Mouse (Mus musculus) CH12.LX (cell line): Measurements from ENCODE around the gene Mettl1. TPM values are rescaled to one million over a fixed set of nuclear protein-coding genes. Genes with fewer than 3 reads are reported as not detected.

Source experiments
- DNase-seq: peaks from one replicate; pipeline ENCODE4 v3.0.0-alpha.2; 2013; ENCODE audit errors: extremely low read depth
- H3K27ac ChIP-seq: 2 replicates; pipeline ENCODE4 v1.5.1; 2012; ENCODE audit warnings: low read depth, mild to moderate bottlenecking, control low read depth, moderate library complexity; ENCODE audit not compliant: insufficient read depth
- H3K27me3 ChIP-seq: replicated peaks from 2 replicates; pipeline ENCODE3; 2012; ENCODE audit warnings: inconsistent platforms
- H3K36me3 ChIP-seq, 2 experiments: replicated peaks in 1 of 2; 2 replicates each; pipeline versions ENCODE3 to v1.6.1; 2012; ENCODE audit warnings: inconsistent platforms in 1 of 2, low read length in 1 of 2, mild to moderate bottlenecking in 1 of 2, mixed read lengths in 1 of 2, moderate library complexity in 1 of 2; ENCODE audit not compliant: control insufficient read depth in 1 of 2, insufficient read depth in 1 of 2
- H3K4me1 ChIP-seq, 2 experiments: 2 replicates each; pipeline ENCODE4 v1.6.1; 2012; ENCODE audit warnings: inconsistent platforms in 1 of 2, moderate library complexity in 1 of 2; ENCODE audit not compliant: insufficient read depth in 2 of 2, control insufficient read depth in 1 of 2
- H3K4me2 ChIP-seq: 2 replicates; pipeline ENCODE4 v1.6.1; 2012; ENCODE audit warnings: low read depth, mild to moderate bottlenecking, control low read depth; ENCODE audit not compliant: poor library complexity, insufficient read depth, severe bottlenecking
- H3K4me3 ChIP-seq, 3 experiments: fragments of 150-350 bp in 1 of 3; sonication (generic) in 1 of 3; replicated peaks in 1 of 3; 2 replicates each; pipeline versions ENCODE3 to v1.5.1; 2011 to 2012; ENCODE audit warnings: low read depth in 2 of 3, low read length in 2 of 3, mild to moderate bottlenecking in 2 of 3, moderate library complexity in 2 of 3, control low read depth in 1 of 3, improper control_type of control experiment in 1 of 3, inconsistent platforms in 1 of 3, mixed read lengths in 1 of 3; ENCODE audit not compliant: poor library complexity in 1 of 3
- H3K79me2 ChIP-seq: replicated peaks from 2 replicates; pipeline ENCODE4 v1.6.1; 2012; ENCODE audit warnings: mild to moderate bottlenecking, moderate library complexity; ENCODE audit not compliant: control insufficient read depth, poor library complexity, insufficient read depth, severe bottlenecking; ENCODE audit errors: extremely low read depth
- H3K9ac ChIP-seq: 2 replicates; pipeline ENCODE4 v1.6.1; 2012; ENCODE audit warnings: low read depth, mild to moderate bottlenecking, control low read depth, moderate library complexity; ENCODE audit not compliant: insufficient read depth
- H3K9me3 ChIP-seq: replicated peaks from 2 replicates; pipeline ENCODE3; 2012; ENCODE audit warnings: low read length, inconsistent platforms, mixed read lengths
- BHLHE40 ChIP-seq: IDR thresholded peaks from 2 replicates; pipeline ENCODE4 v1.6.1; 2011; ENCODE audit warnings: mild to moderate bottlenecking, low read depth, low read length, improper control_type of control experiment
- CHD1 ChIP-seq: IDR thresholded peaks from 2 replicates; pipeline ENCODE4 v1.6.1; 2012; ENCODE audit warnings: low read depth, low read length, improper control_type of control experiment, inconsistent platforms
- CTCF ChIP-seq, 2 experiments: IDR thresholded peaks in 1 of 2; conservative IDR thresholded peaks in 1 of 2; 2 replicates each; pipeline ENCODE4 v1.5.1; 2011 to 2012; ENCODE audit warnings: low read depth in 2 of 2, low read length in 2 of 2, improper control_type of control experiment in 1 of 2, inconsistent platforms in 1 of 2, mild to moderate bottlenecking in 1 of 2, moderate library complexity in 1 of 2
- EP300 ChIP-seq: IDR thresholded peaks from 2 replicates; pipeline ENCODE4 v1.6.1; 2011; ENCODE audit warnings: low read length, improper control_type of control experiment
- IRF4 ChIP-seq: IDR thresholded peaks from 2 replicates; pipeline ENCODE4 v1.6.1; 2014; ENCODE audit warnings: low read depth, mild to moderate bottlenecking, inconsistent platforms, low read length, improper control_type of control experiment
- JUN ChIP-seq: IDR thresholded peaks from 2 replicates; pipeline ENCODE4 v1.6.1; 2011; ENCODE audit warnings: low read depth, mild to moderate bottlenecking, low read length, improper control_type of control experiment, moderate library complexity; ENCODE audit not compliant: insufficient read depth
- MAFK ChIP-seq: IDR thresholded peaks from 2 replicates; pipeline ENCODE4 v1.6.1; 2011; ENCODE audit warnings: low read length, improper control_type of control experiment; ENCODE audit not compliant: insufficient replicate concordance
- MAX ChIP-seq: IDR thresholded peaks from 2 replicates; pipeline ENCODE4 v1.6.1; 2011; ENCODE audit warnings: low read length, improper control_type of control experiment
- MAZ ChIP-seq: IDR thresholded peaks from 2 replicates; pipeline ENCODE4 v1.6.1; 2012; ENCODE audit warnings: low read depth, mild to moderate bottlenecking, inconsistent platforms, low read length, improper control_type of control experiment, moderate library complexity
- NELFE ChIP-seq: IDR thresholded peaks from 2 replicates; pipeline ENCODE4 v1.6.1; 2011; ENCODE audit warnings: low read depth, low read length, improper control_type of control experiment
- POLR2A ChIP-seq: IDR thresholded peaks from 2 replicates; pipeline ENCODE4 v1.6.1; 2011; ENCODE audit warnings: low read depth, mild to moderate bottlenecking, improper control_type of control experiment, low read length
- POLR2AphosphoS2 ChIP-seq: IDR thresholded peaks from 2 replicates; pipeline ENCODE4 v1.6.1; 2011; ENCODE audit warnings: low read depth, low read length, improper control_type of control experiment
- RAD21 ChIP-seq: IDR thresholded peaks from 2 replicates; pipeline ENCODE4 v1.6.1; 2011; ENCODE audit warnings: low read depth, mild to moderate bottlenecking, low read length, improper control_type of control experiment, moderate library complexity
- RCOR1 ChIP-seq: conservative IDR thresholded peaks from 2 replicates; pipeline ENCODE4 v1.6.1; 2012; ENCODE audit warnings: low read depth, mild to moderate bottlenecking, inconsistent platforms, low read length, improper control_type of control experiment
- SIN3A ChIP-seq: IDR thresholded peaks from 2 replicates; pipeline ENCODE4 v1.6.1; 2012; ENCODE audit warnings: low read length, improper control_type of control experiment, inconsistent platforms
- SMC3 ChIP-seq: IDR thresholded peaks from 2 replicates; pipeline ENCODE4 v1.6.1; 2011; ENCODE audit warnings: low read depth, low read length, improper control_type of control experiment
- UBTF ChIP-seq: IDR thresholded peaks from 2 replicates; pipeline ENCODE4 v1.6.1; 2012; ENCODE audit warnings: low read depth, mild to moderate bottlenecking, inconsistent platforms, low read length, improper control_type of control experiment, moderate library complexity
- USF1 ChIP-seq: IDR thresholded peaks from 2 replicates; pipeline ENCODE4 v1.6.1; 2014; ENCODE audit warnings: low read depth, mild to moderate bottlenecking, inconsistent platforms, low read length, improper control_type of control experiment
- ZNF384 ChIP-seq: IDR thresholded peaks from 2 replicates; pipeline ENCODE4 v1.6.1; 2012; ENCODE audit warnings: low read depth, low read length, improper control_type of control experiment, inconsistent platforms
- dilution Hi-C: fragments of 300-500 bp; cut with MboI; formaldehyde crosslinking; loops from 2 replicates; pipeline ENCODE4 v1.14.3; 2020; ENCODE audit warnings: low sequenced_read_pairs; ENCODE audit not compliant: extremely low pct_unique_long_range_greater_than_20kb, extremely low pct_ligation_motif_present
- in situ Hi-C: fragments of 300-500 bp; cut with MboI; formaldehyde crosslinking; loops from 3 replicates; pipeline ENCODE4 v1.14.3; 2019; ENCODE audit warnings: low sequenced_read_pairs, low pct_ligation_motif_present, low pct_unique_long_range_greater_than_20kb, mixed read lengths
- polyA plus RNA-seq: library from polyadenylated mRNA; unstranded; fragments of >175 nt; gene quantifications from 2 replicates; pipeline ENCODE4 v1.2.1, GENCODE M21; 2012; ENCODE audit warnings: low read depth; ENCODE audit not compliant: insufficient read length
- total RNA-seq, 2 experiments: library from RNA; depleted of rRNA; stranded (reverse); fragments of 300-350 nt in 1 of 2; fragments of >200 nt in 1 of 2; gene quantifications; 2 replicates each; pipeline ENCODE4 v1.2.3; 2012 to 2014

Gene Mettl1
- total and polyA plus RNA-seq, 3 experiments, result 21.6 to 49.4 (median 28.4) TPM

GRCm38 (mm10) chr10:127076082-127076481 lies 34.9 kb downstream of the Mettl1 start:
- Histone ChIP-seq H3K4me2 (peak overlapping the region; percentile 59), H3K27ac (no peak overlapping the region), H3K9ac (peak overlapping the region; percentile 59; the same call in 1 of the 2 replicates), H3K27me3 (no peaks in the 10 kb centered on the region), H3K4me1 (peaks cover 8 to 24% of the 10 kb centered on the region in 2 experiments; a peak in 3 of 4 replicates), H3K79me2 (peaks cover 9% of the 10 kb centered on the region), H3K4me3 (peak overlapping the region; percentile 68 to 88 (median 77)), H3K36me3 (peaks cover 16 to 35% of the 10 kb centered on the region in 2 experiments), H3K9me3 (no peaks in the 10 kb centered on the region)
- no peak for TF ChIP-seq SMC3
- no peak for TF ChIP-seq ZNF384
- TF ChIP-seq IRF4, result no peak
- TF ChIP-seq BHLHE40, result no peak
- TF ChIP-seq CTCF (conservative IDR thresholded peaks at IDR 0.05 in 1 of 2, IDR thresholded peaks at IDR 0.05 in 1 of 2; ENCODE audit: low read depth in 2 of 2, low read length in 2 of 2), result no peak
- TF ChIP-seq JUN, result no peak
- TF ChIP-seq MAFK, result no peak
- no peak for TF ChIP-seq POLR2A
- no peak for TF ChIP-seq NELFE
- TF ChIP-seq RCOR1, result no peak
- no peak for TF ChIP-seq POLR2AphosphoS2
- TF ChIP-seq SIN3A, result no peak; the same call in 1 of the 2 replicates
- dilution Hi-C loops (no loop called here), in situ Hi-C loops (no loop called here)
- DNase-seq, result peak; percentile 76

- Histone ChIP-seq H3K27ac (no peak overlapping the region), H3K9ac (no peak overlapping the region), H3K27me3 (no peaks in the 10 kb centered on the region), H3K79me2 (peaks cover 9% of the 10 kb centered on the region), H3K4me2 (no peak overlapping the region), H3K36me3 (peaks cover 16 to 49% of the 10 kb centered on the region in 2 experiments), H3K9me3 (no peaks in the 10 kb centered on the region), H3K4me3 (no peak overlapping the region), H3K4me1 (peaks cover 4 to 20% of the 10 kb centered on the region in 2 experiments; a peak in 3 of 4 replicates)
- DNase-seq, result no peak
- TF ChIP-seq RAD21 (no peak), EP300 (no peak), BHLHE40 (no peak), MAX (no peak), USF1 (no peak), CTCF (conservative IDR thresholded peaks at IDR 0.05 in 1 of 2, IDR thresholded peaks at IDR 0.05 in 1 of 2; ENCODE audit: low read depth in 2 of 2, low read length in 2 of 2) (no peak), MAZ (no peak), CHD1 (no peak), UBTF (no peak), NELFE (no peak)
- dilution Hi-C loops, result no loop called here
- in situ Hi-C loops, result no loop called here
These were observed 36.3 kb downstream of the Mettl1 start for GRCm38 (mm10) chr10:127077515-127077914.
